Mouse (Mus musculus) cerebellum, adult 2 months (tissue): ENCODE results near the gene Fam189a2.

Experiments used
- CTCF ChIP-seq: fragments of 200-500 bp; IDR thresholded peaks from 2 replicates; pipeline ENCODE4 v1.5.1; 2011; ENCODE audit warnings: low read depth, mild to moderate bottlenecking, control low read depth, low read length, moderate library complexity, borderline replicate concordance; ENCODE audit not compliant: insufficient read depth
- POLR2A ChIP-seq: fragments of 200-500 bp; IDR thresholded peaks from 2 replicates; pipeline ENCODE4 v1.6.1; 2011; ENCODE audit warnings: low read length, control low read depth, borderline replicate concordance; ENCODE audit not compliant: insufficient read depth

- TF ChIP-seq CTCF = no peak
- TF ChIP-seq POLR2A = no peak
Observed at GRCm38 (mm10) chr19:23946026-23946685, 84.7 kb downstream of the Fam189a2 start.
